Mouse (Mus musculus) kidney, embryonic 14.5 days (tissue): ENCODE measurements around the gene Mamdc4. TPM values are rescaled to one million over a fixed set of nuclear protein-coding genes. Genes with fewer than 3 reads are reported as not detected.

Experiments used
- ATAC-seq: fragments of 200-750 bp; cut with Nextera tagmentation; 2 replicates; pipeline ENCODE4 v1.8.0; 2017; ENCODE audit warnings: moderate number of reproducible peaks, mild to moderate bottlenecking, moderate TSS enrichment, moderate library complexity; ENCODE audit not compliant: low FRiP score, low TSS enrichment
- H3K27ac ChIP-seq: fragments of 300-500 bp; sonication (generic); 2 replicates; pipeline ENCODE4 v1.5.1; 2014; ENCODE audit warnings: low read depth, mild to moderate bottlenecking, low read length, moderate library complexity, mixed read lengths
- H3K27me3 ChIP-seq: fragments of 300-500 bp; sonication (generic); 2 replicates; pipeline ENCODE4 v1.6.1; 2014; ENCODE audit warnings: mild to moderate bottlenecking, low read length; ENCODE audit not compliant: control insufficient read depth, insufficient read depth
- H3K36me3 ChIP-seq: fragments of 300-500 bp; sonication (generic); 2 replicates; pipeline ENCODE4 v1.6.1; 2014; ENCODE audit warnings: low read length, mixed read lengths; ENCODE audit not compliant: control insufficient read depth, insufficient read depth
- H3K4me1 ChIP-seq: fragments of 300-500 bp; sonication (generic); 2 replicates; pipeline ENCODE4 v1.6.1; 2014; ENCODE audit warnings: low read length, mixed read lengths; ENCODE audit not compliant: control insufficient read depth, insufficient read depth
- H3K4me2 ChIP-seq: fragments of 300-500 bp; sonication (generic); replicated peaks from 2 replicates; pipeline ENCODE4 v1.6.1; 2014; ENCODE audit warnings: low read depth, mild to moderate bottlenecking, low read length
- H3K4me3 ChIP-seq: fragments of 300-500 bp; sonication (generic); 2 replicates; pipeline ENCODE4 v1.5.1; 2014; ENCODE audit warnings: mild to moderate bottlenecking, low read length
- H3K9ac ChIP-seq: fragments of 300-500 bp; sonication (generic); 2 replicates; pipeline ENCODE4 v1.6.1; 2014; ENCODE audit warnings: low read depth, mild to moderate bottlenecking, low read length, moderate library complexity
- H3K9me3 ChIP-seq: fragments of 300-500 bp; sonication (generic); 2 replicates; pipeline ENCODE4 v1.6.1; 2016; ENCODE audit warnings: low read length; ENCODE audit not compliant: control insufficient read depth
- WGBS: fragments of 180-500 bp; shearing (Covaris S2); extraction: QIAGEN DNeasy Blood & Tissue Kit; methylation state at CpG from one replicate; pipeline ENCODE4 v1.1.7; 2014; 5-methylcytosine and 5-hydroxymethylcytosine counted together
- polyA plus RNA-seq: library from polyadenylated mRNA; unstranded; fragments of >200 nt; fragmentation: Nextera tagmentation; extraction: Ambion mirVana; gene quantifications from 2 replicates; pipeline ENCODE4 v1.2.1, GENCODE M21; 2014

Gene Mamdc4
- polyA plus RNA-seq, 1 experiment from 2014 or later: 7.5 TPM

DNA sequence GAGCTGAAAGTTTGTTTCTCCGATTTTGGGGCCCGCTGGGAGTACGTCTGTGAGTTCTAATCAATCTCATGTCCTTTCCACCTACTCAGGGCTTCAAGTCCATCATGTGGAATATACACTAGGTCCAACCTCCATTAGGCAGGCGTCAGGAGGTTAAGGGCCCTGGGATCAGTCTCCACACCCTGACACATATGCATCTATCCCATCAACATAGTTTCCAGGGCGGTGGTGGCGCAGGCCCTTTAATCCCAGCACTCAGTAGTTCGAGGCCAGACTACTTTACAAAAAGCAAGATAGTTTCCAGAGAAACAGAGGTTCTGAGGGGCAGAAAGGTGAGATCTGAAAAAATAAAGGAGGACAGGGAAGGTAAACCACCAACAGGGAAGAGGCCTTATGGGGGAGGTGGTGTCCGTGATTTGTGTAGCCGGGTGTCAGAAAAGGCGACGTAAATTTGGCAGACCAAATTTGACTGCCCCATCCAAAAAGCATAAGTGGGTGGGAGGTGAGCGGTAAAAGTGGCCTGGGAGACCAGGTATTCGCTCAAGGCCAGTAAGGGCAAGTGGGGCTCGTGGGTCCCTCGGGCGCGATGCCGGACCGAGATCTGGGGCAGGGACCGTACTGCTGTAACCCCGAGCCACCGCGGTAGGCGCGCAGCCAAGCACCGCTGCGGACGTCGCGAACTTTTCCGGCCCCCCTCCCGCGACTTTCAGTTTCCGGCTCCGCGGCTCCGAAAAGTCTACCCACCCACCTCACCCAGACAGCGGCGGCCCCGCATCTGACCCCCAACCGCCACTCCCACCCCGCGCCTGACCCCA is 28.4 kb downstream of the Mamdc4 start:
- Histone ChIP-seq H3K4me2 (peak overlapping the region; percentile 65), H3K9me3 (no peaks in the 10 kb centered on the region), H3K27ac (peak overlapping the region; percentile 64), H3K27me3 (no peaks in the 10 kb centered on the region), H3K9ac (peak overlapping the region; percentile 80), H3K4me3 (peak overlapping the region; percentile 73), H3K36me3 (no peaks in the 10 kb centered on the region), H3K4me1 (peaks cover 14% of the 10 kb centered on the region)
- peak; percentile 76 for ATAC-seq
- 9% methylated on average over 31 of the region's 43 CpGs for WGBS

DNA sequence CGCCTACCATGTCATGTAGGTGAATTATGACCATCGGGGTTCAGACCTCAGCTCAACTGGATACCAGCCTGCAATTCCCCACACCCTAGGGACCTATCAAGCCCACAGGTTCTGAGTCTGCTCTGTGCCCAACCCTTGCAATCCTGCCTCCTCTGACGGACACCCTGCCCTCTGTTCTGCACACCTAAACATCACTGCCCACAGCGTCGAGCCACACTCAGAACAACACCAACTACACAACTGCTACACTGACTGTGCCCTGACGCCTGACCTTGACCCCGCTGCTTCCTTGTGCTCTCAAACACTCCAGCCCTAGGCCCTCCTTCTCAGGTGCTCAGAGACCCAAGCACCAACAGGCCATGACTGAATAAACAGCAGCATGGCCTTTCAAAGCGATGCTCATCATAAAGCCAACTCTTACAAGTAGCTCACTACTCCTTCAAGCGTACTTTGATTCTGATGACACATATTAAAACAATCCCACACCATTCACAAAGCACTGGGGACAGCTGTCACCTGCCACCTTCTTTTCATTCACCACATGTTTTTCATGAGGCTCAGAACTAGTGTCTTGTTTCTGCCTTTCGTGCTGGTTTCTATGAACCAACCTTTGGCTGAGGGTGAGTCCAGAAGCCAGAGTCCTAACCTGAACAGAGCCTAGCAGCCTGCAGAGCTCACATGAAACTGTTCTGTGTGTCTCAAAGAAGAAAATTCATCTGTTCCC is 32.8 kb downstream of the Mamdc4 start:
- no peak for ATAC-seq
- peaks cover 17% of the 10 kb centered on the region for H3K4me1 ChIP-seq
- H3K4me2 ChIP-seq: no peak overlapping the region
- H3K27me3 ChIP-seq: no peaks in the 10 kb centered on the region
- no peak overlapping the region for H3K27ac ChIP-seq
- peaks cover 13% of the 10 kb centered on the region; the same call in 1 of the 2 replicates for H3K36me3 ChIP-seq
- no peak overlapping the region for H3K4me3 ChIP-seq
- no peaks in the 10 kb centered on the region for H3K9me3 ChIP-seq
- H3K9ac ChIP-seq: no peak overlapping the region
- 46% methylated on average over 10 of the region's 10 CpGs for WGBS

GRCm38 (mm10) chr2:25540541-25540948 is 34.1 kb downstream of the Mamdc4 start:
- 80% methylated on average over 4 of the region's 4 CpGs for WGBS
- H3K9me3 ChIP-seq: no peaks in the 10 kb centered on the region
- ATAC-seq: no peak
- H3K27me3 ChIP-seq: no peaks in the 10 kb centered on the region
- peaks cover 25% of the 10 kb centered on the region for H3K36me3 ChIP-seq
- no peak overlapping the region for H3K4me3 ChIP-seq
- peaks cover 11% of the 10 kb centered on the region for H3K4me1 ChIP-seq
- no peak overlapping the region for H3K4me2 ChIP-seq
- H3K27ac ChIP-seq: no peak overlapping the region; the same call in 1 of the 2 replicates
- H3K9ac ChIP-seq: no peak overlapping the region

GRCm38 (mm10) chr2:25536531-25536930 is 38.1 kb downstream of the Mamdc4 start:
- H3K9me3 ChIP-seq: no peaks in the 10 kb centered on the region
- WGBS: 88% methylated on average over 8 of the region's 8 CpGs
- H3K36me3 ChIP-seq: peaks cover 42% of the 10 kb centered on the region
- H3K4me3 ChIP-seq: no peak overlapping the region
- H3K4me2 ChIP-seq: no peak overlapping the region
- no peak overlapping the region for H3K27ac ChIP-seq
- H3K4me1 ChIP-seq: 0 out of 2 replicates have a peak, but pooled peaks cover 3% of the 10 kb centered on the region
- ATAC-seq: no peak
- no peaks in the 10 kb centered on the region for H3K27me3 ChIP-seq
- H3K9ac ChIP-seq: no peak overlapping the region

GRCm38 (mm10) chr2:25534866-25535182 is 39.8 kb downstream of the Mamdc4 start:
- 98% methylated on average over 2 of the region's 2 CpGs for WGBS
- no peak for ATAC-seq
- H3K27me3 ChIP-seq: no peaks in the 10 kb centered on the region
- no peak overlapping the region for H3K4me2 ChIP-seq
- H3K4me3 ChIP-seq: no peak overlapping the region
- H3K4me1 ChIP-seq: no peaks in the 10 kb centered on the region
- H3K27ac ChIP-seq: no peak overlapping the region
- H3K9ac ChIP-seq: no peak overlapping the region
- no peaks in the 10 kb centered on the region for H3K9me3 ChIP-seq
- peaks cover 53% of the 10 kb centered on the region for H3K36me3 ChIP-seq

GRCm38 (mm10) chr2:25534178-25534865 is 40.3 kb downstream of the Mamdc4 start:
- Histone ChIP-seq H3K36me3 (peaks cover 58% of the 10 kb centered on the region), H3K27ac (no peak overlapping the region), H3K9me3 (no peaks in the 10 kb centered on the region), H3K9ac (no peak overlapping the region), H3K27me3 (no peaks in the 10 kb centered on the region), H3K4me2 (no peak overlapping the region), H3K4me1 (no peaks in the 10 kb centered on the region), H3K4me3 (no peak overlapping the region)
- no peak for ATAC-seq
- 87% methylated on average over 3 of the region's 3 CpGs for WGBS

GRCm38 (mm10) chr2:25533707-25534106 is 40.9 kb downstream of the Mamdc4 start:
- H3K4me1 ChIP-seq: no peaks in the 10 kb centered on the region
- no peaks in the 10 kb centered on the region for H3K9me3 ChIP-seq
- H3K27me3 ChIP-seq: no peaks in the 10 kb centered on the region
- no peak for ATAC-seq
- H3K4me2 ChIP-seq: no peak overlapping the region
- no peak overlapping the region for H3K9ac ChIP-seq
- H3K27ac ChIP-seq: no peak overlapping the region
- H3K4me3 ChIP-seq: no peak overlapping the region
- peaks cover 64% of the 10 kb centered on the region for H3K36me3 ChIP-seq
- WGBS: 100% methylated on average over 2 of the region's 2 CpGs

DNA sequence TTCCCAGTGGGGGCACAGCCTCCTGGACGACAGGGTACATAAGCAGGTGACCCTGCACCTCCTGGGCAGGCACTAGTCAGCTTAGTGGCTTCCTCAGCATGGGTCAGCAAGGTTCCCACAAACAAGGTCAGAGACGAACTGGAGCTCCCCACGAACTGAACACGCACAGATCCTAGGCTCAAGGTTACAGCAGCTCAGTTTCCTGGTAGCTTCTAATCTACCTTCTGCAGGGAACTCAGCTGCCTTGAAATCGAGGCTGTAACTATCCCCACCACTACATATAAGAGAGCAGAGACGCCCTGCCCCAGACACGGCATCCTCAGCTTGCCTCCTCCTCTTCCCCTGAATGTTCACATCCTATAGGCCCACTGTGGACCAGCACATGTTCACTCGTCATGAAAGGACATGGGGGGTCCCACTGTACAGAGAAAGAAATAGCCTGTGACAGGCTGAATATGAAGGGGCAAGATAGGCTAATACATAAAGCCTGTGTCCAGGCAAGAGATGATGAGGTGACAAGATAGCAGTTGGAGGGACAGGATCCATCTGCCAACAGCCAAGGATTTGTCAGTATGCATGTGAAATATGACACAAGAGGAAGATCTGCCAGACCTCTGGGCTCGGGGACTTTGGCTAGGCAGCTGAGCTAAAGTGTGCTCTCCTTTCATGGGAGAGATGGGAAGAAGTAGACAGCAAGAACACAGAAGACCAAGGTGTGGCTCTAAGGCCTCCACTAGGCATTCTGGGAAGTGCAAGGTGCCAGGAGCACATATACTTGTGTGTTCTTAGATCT is 47.9 kb downstream of the Mamdc4 start:
- Histone ChIP-seq H3K36me3 (peaks cover 87% of the 10 kb centered on the region), H3K4me2 (no peak overlapping the region), H3K27ac (no peak overlapping the region), H3K4me1 (no peaks in the 10 kb centered on the region), H3K4me3 (no peak overlapping the region), H3K9ac (no peak overlapping the region), H3K27me3 (no peaks in the 10 kb centered on the region), H3K9me3 (no peaks in the 10 kb centered on the region)
- ATAC-seq: no peak
- 87% methylated on average over 9 of the region's 9 CpGs for WGBS
